Mouse (Mus musculus) kidney, embryonic 15.5 days (tissue): ENCODE measurements around the gene Fzd4. TPM values are rescaled to one million over a fixed set of nuclear protein-coding genes. Genes with fewer than 3 reads are reported as not detected.
A peak's percentile ranks its signal among the peaks of the same experiment; 100 is the strongest.

Experiments
- ATAC-seq: fragments of 200-750 bp; cut with Nextera tagmentation; replicated peaks from 2 replicates; pipeline ENCODE4 v1.8.0; 2017; ENCODE audit warnings: moderate TSS enrichment; ENCODE audit not compliant: low FRiP score
- H3K27ac ChIP-seq: fragments of 300-500 bp; sonication (generic); 2 replicates; pipeline ENCODE4 v1.5.1; 2015; ENCODE audit warnings: mild to moderate bottlenecking, inconsistent platforms
- H3K27me3 ChIP-seq: fragments of 300-500 bp; sonication (generic); 2 replicates; pipeline ENCODE4 v1.6.1; 2015; ENCODE audit warnings: inconsistent platforms
- H3K36me3 ChIP-seq: fragments of 300-500 bp; sonication (generic); 2 replicates; pipeline ENCODE4 v1.6.1; 2015; ENCODE audit warnings: inconsistent platforms
- H3K4me1 ChIP-seq: fragments of 300-500 bp; sonication (generic); 2 replicates; pipeline ENCODE4 v1.6.1; 2015; ENCODE audit warnings: inconsistent platforms
- H3K4me2 ChIP-seq: fragments of 300-500 bp; sonication (generic); 2 replicates; pipeline ENCODE4 v1.6.1; 2015; ENCODE audit warnings: moderate library complexity, mild to moderate bottlenecking, inconsistent platforms
- H3K4me3 ChIP-seq: fragments of 300-500 bp; sonication (generic); replicated peaks from 2 replicates; pipeline ENCODE4 v1.5.1; 2015; ENCODE audit warnings: mild to moderate bottlenecking, inconsistent platforms
- H3K9ac ChIP-seq: fragments of 300-500 bp; sonication (generic); 2 replicates; pipeline ENCODE4 v1.6.1; 2015; ENCODE audit warnings: mild to moderate bottlenecking, inconsistent platforms
- H3K9me3 ChIP-seq: fragments of 300-500 bp; sonication (generic); replicated peaks from 2 replicates; pipeline ENCODE4 v1.6.1; 2016; ENCODE audit warnings: inconsistent platforms
- WGBS: fragments of 180-500 bp; shearing (Covaris S2); methylation state at CpG from one replicate; pipeline ENCODE4 v1.1.7; 2015; ENCODE audit warnings: mixed read lengths; 5-methylcytosine and 5-hydroxymethylcytosine counted together
- polyA plus RNA-seq: library from polyadenylated mRNA; unstranded; fragments of >200 nt; fragmentation: Nextera tagmentation; extraction: Ambion mirVana; gene quantifications from 2 replicates; pipeline ENCODE4 v1.2.1, GENCODE M21; 2015

The Fzd4 gene
- polyA plus RNA-seq, 1 experiment from 2014 or later, result 27.5 TPM

- Histone ChIP-seq H3K4me3 (no peak overlapping the region), H3K27ac (0 out of 2 replicates have a peak overlapping the region, but pooled peaks have one; percentile 58), H3K4me2 (no peak overlapping the region), H3K9me3 (no peaks in the 10 kb centered on the region), H3K27me3 (no peaks in the 10 kb centered on the region), H3K9ac (no peak overlapping the region), H3K4me1 (peaks cover 29% of the 10 kb centered on the region), H3K36me3 (no peaks in the 10 kb centered on the region)
- ATAC-seq, result no peak
- WGBS, result 56% methylated on average over 3 of the region's 3 CpGs
Observed at GRCm38 (mm10) chr7:89388981-89389380, 15.2 kb upstream of the Fzd4 start.

GRCm38 (mm10) chr7:89390660-89391059 is 13.5 kb upstream of the Fzd4 start:
- H3K27ac ChIP-seq, result no peak overlapping the region
- H3K36me3 ChIP-seq, result no peaks in the 10 kb centered on the region
- no peak for ATAC-seq
- 75% methylated on average over 2 of the region's 2 CpGs for WGBS
- H3K27me3 ChIP-seq, result no peaks in the 10 kb centered on the region
- H3K9me3 ChIP-seq, result no peaks in the 10 kb centered on the region
- H3K9ac ChIP-seq, result no peak overlapping the region
- no peak overlapping the region for H3K4me2 ChIP-seq
- peaks cover 29% of the 10 kb centered on the region for H3K4me1 ChIP-seq
- no peak overlapping the region for H3K4me3 ChIP-seq

GRCm38 (mm10) chr7:89391281-89391680 is 12.9 kb upstream of the Fzd4 start:
- H3K4me1 ChIP-seq, result peaks cover 28% of the 10 kb centered on the region
- H3K4me2 ChIP-seq, result no peak overlapping the region
- H3K27me3 ChIP-seq, result no peaks in the 10 kb centered on the region
- no peak for ATAC-seq
- H3K9me3 ChIP-seq, result no peaks in the 10 kb centered on the region
- 84% methylated on average over 3 of the region's 3 CpGs for WGBS
- no peak overlapping the region for H3K9ac ChIP-seq
- no peaks in the 10 kb centered on the region for H3K36me3 ChIP-seq
- no peak overlapping the region for H3K27ac ChIP-seq
- H3K4me3 ChIP-seq, result no peak overlapping the region

- H3K27ac ChIP-seq, result no peak overlapping the region
- no peak overlapping the region for H3K4me2 ChIP-seq
- no peaks in the 10 kb centered on the region for H3K27me3 ChIP-seq
- peaks cover 22% of the 10 kb centered on the region for H3K4me1 ChIP-seq
- no peaks in the 10 kb centered on the region for H3K36me3 ChIP-seq
- no peaks in the 10 kb centered on the region for H3K9me3 ChIP-seq
- H3K9ac ChIP-seq, result no peak overlapping the region
- no peak overlapping the region for H3K4me3 ChIP-seq
- 76% methylated on average over 4 of the region's 4 CpGs for WGBS
- ATAC-seq, result no peak
Observed at GRCm38 (mm10) chr7:89391831-89392230, 12.3 kb upstream of the Fzd4 start.

GRCm38 (mm10) chr7:89392388-89392787 is 11.8 kb upstream of the Fzd4 start:
- no peak for ATAC-seq
- no peak overlapping the region for H3K27ac ChIP-seq
- H3K4me2 ChIP-seq, result no peak overlapping the region

GRCm38 (mm10) chr7:89392825-89393224 is 11.3 kb upstream of the Fzd4 start:
- no peaks in the 10 kb centered on the region for H3K27me3 ChIP-seq

More at GRCm38 (mm10) chr7:89392388-89392787, 11.8 kb upstream of the Fzd4 start:
- H3K4me3 ChIP-seq, result no peak overlapping the region
- H3K4me1 ChIP-seq, result peaks cover 18% of the 10 kb centered on the region
- no peak overlapping the region for H3K9ac ChIP-seq
- H3K36me3 ChIP-seq, result no peaks in the 10 kb centered on the region
- WGBS, result 76% methylated on average over 4 of the region's 4 CpGs
- no peaks in the 10 kb centered on the region for H3K27me3 ChIP-seq
- H3K9me3 ChIP-seq, result no peaks in the 10 kb centered on the region

GRCm38 (mm10) chr7:89395399-89395798 is 8.8 kb upstream of the Fzd4 start:
- no peaks in the 10 kb centered on the region for H3K36me3 ChIP-seq
- no peaks in the 10 kb centered on the region for H3K27me3 ChIP-seq
- no peak overlapping the region for H3K27ac ChIP-seq
- no peaks in the 10 kb centered on the region for H3K9me3 ChIP-seq
- no peak overlapping the region for H3K4me2 ChIP-seq
- no peak for ATAC-seq
- no peaks in the 10 kb centered on the region; the same call in 1 of the 2 replicates for H3K4me1 ChIP-seq
- H3K9ac ChIP-seq, result no peak overlapping the region
- 80% methylated on average over 1 of the region's 1 CpGs for WGBS
- H3K4me3 ChIP-seq, result no peak overlapping the region

More at GRCm38 (mm10) chr7:89392825-89393224, 11.3 kb upstream of the Fzd4 start:
- peaks cover 14% of the 10 kb centered on the region for H3K4me1 ChIP-seq
- H3K9me3 ChIP-seq, result no peaks in the 10 kb centered on the region
- H3K9ac ChIP-seq, result no peak overlapping the region
- no peak overlapping the region for H3K27ac ChIP-seq
- WGBS, result 91% methylated on average over 1 of the region's 1 CpGs
- no peaks in the 10 kb centered on the region for H3K36me3 ChIP-seq
- no peak overlapping the region for H3K4me3 ChIP-seq
- ATAC-seq, result no peak
- H3K4me2 ChIP-seq, result no peak overlapping the region

GRCm38 (mm10) chr7:89396386-89396785 is 7.8 kb upstream of the Fzd4 start:
- Histone ChIP-seq H3K27me3 (no peaks in the 10 kb centered on the region), H3K4me2 (no peak overlapping the region), H3K4me1 (peaks cover 8% of the 10 kb centered on the region), H3K4me3 (no peak overlapping the region), H3K27ac (no peak overlapping the region), H3K9ac (no peak overlapping the region), H3K36me3 (no peaks in the 10 kb centered on the region), H3K9me3 (no peaks in the 10 kb centered on the region)
- ATAC-seq, result no peak
- 78% methylated on average over 8 of the region's 8 CpGs for WGBS

GRCm38 (mm10) chr7:89397837-89398534 is 6.2 kb upstream of the Fzd4 start:
- Histone ChIP-seq H3K4me1 (peaks cover 24% of the 10 kb centered on the region), H3K9me3 (no peaks in the 10 kb centered on the region), H3K4me2 (no peak overlapping the region), H3K36me3 (no peaks in the 10 kb centered on the region), H3K9ac (no peak overlapping the region), H3K27ac (no peak overlapping the region), H3K27me3 (no peaks in the 10 kb centered on the region), H3K4me3 (no peak overlapping the region)
- 66% methylated on average over 3 of the region's 3 CpGs for WGBS
- no peak for ATAC-seq

GRCm38 (mm10) chr7:89400721-89401120 is 3.4 kb upstream of the Fzd4 start:
- no peaks in the 10 kb centered on the region for H3K9me3 ChIP-seq
- peak overlapping the region; percentile 98; the same call in 1 of the 2 replicates for H3K27ac ChIP-seq
- 88% methylated on average over 2 of the region's 2 CpGs for WGBS
- H3K4me3 ChIP-seq, result no peak overlapping the region
- H3K4me2 ChIP-seq, result no peak overlapping the region; the same call in 1 of the 2 replicates
- no peak for ATAC-seq
- no peak overlapping the region for H3K9ac ChIP-seq
- H3K27me3 ChIP-seq, result no peaks in the 10 kb centered on the region
- H3K36me3 ChIP-seq, result no peaks in the 10 kb centered on the region
- peaks cover 28% of the 10 kb centered on the region for H3K4me1 ChIP-seq

- peak overlapping the region; percentile 88 for H3K4me2 ChIP-seq
Observed at GRCm38 (mm10) chr7:89401136-89401858, 2.9 kb upstream of the Fzd4 start.

GRCm38 (mm10) chr7:89401936-89402335 is 2.2 kb upstream of the Fzd4 start:
- no peaks in the 10 kb centered on the region for H3K9me3 ChIP-seq
- peak overlapping the region; percentile 88 for H3K4me2 ChIP-seq
- peaks cover 37% of the 10 kb centered on the region for H3K4me1 ChIP-seq
- peak; percentile 11 for ATAC-seq
- H3K27ac ChIP-seq, result peak overlapping the region; percentile 98
- H3K9ac ChIP-seq, result no peak overlapping the region
- peaks cover 2% of the 10 kb centered on the region for H3K36me3 ChIP-seq
- H3K27me3 ChIP-seq, result no peaks in the 10 kb centered on the region
- WGBS, result 57% methylated on average over 3 of the region's 3 CpGs
- no peak overlapping the region for H3K4me3 ChIP-seq

More at GRCm38 (mm10) chr7:89401136-89401858, 2.9 kb upstream of the Fzd4 start:
- Histone ChIP-seq H3K4me1 (peaks cover 33% of the 10 kb centered on the region), H3K27ac (peak overlapping the region; percentile 98), H3K27me3 (no peaks in the 10 kb centered on the region), H3K4me3 (no peak overlapping the region), H3K9ac (no peak overlapping the region), H3K36me3 (no peaks in the 10 kb centered on the region), H3K9me3 (no peaks in the 10 kb centered on the region)
- no peak for ATAC-seq
- WGBS, result 44% methylated on average over 11 of the region's 11 CpGs
